Comparison of ENCODE assay signal across 12 mouse cellular contexts in the genomic region with DNA sequence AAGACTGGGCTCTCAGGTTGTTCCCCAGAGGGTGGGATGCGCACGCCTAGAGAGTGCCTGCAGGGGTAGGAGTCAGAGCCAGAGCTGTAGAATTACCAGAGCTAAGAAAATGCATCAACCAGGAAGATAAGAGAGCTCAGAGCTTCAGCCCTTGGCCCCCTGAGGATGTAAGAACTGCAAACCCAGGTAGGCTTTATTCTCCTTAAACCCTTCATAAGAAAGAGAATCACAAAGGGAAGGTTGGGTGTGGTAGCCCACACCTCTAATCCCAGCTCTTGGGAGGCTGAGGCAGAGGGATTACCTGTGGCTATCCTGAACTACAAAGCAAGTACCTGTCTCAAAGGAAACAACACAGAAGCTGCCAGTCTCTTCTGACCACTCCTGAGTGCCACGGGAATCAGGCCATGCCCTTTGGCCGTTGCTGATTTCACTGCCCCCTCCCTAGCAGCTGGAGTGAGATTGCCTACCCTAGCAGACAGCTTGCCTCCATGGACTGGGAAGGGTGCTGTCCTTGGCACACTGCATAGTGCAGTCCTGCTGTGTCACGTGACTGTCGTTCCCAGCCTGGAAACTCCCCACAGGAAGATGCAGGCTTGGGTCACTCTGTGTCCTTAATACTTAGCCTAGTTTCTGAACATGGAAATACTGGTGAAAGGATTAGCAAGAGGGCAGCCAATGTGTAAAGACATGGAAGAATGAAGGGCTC. TPM values are rescaled to one million over a fixed set of nuclear protein-coding genes. Genes with fewer than 3 reads are reported as not detected.
DNase-seq lines count a peak whose midpoint lies in the region; ATAC-seq and TF ChIP-seq lines count a peak whose summit lies in the region.
"Had no signal": no experiment of that assay in that cellular context is flagged by ENCODE, and none has a peak within 500 bp of the region (broad histone marks: within the 10 kb centered on the region; RNA-seq: fewer than 3 reads in every experiment).

No protein-coding gene starts in this region.

- H3K27me3 ChIP-seq in intestine, postnatal 0 days (replicated peaks; ENCODE audit: control insufficient read depth, insufficient read depth, low read length) = no peaks in the 10 kb centered on the region
- no peaks in the 10 kb centered on the region for H3K27me3 ChIP-seq in lung, embryonic 16.5 days (ENCODE audit: control insufficient read depth, insufficient read depth, low read depth, low read length)
- H3K27me3 ChIP-seq: hindbrain, embryonic 12.5 days had no signal

- ATAC-seq in intestine, postnatal 0 days = peak; percentile 56; the same call in 1 of the 2 replicates
- 0 out of 2 replicates have a peak, but pooled peaks have one; percentile 35 for ATAC-seq in lung, embryonic 16.5 days (ENCODE audit: low read depth)

- WGBS in intestine, postnatal 0 days = 46% methylated on average over 6 of the region's 6 CpGs
- 54% methylated on average over 6 of the region's 6 CpGs for WGBS in lung, embryonic 16.5 days

- no peak overlapping the region for H3K9ac ChIP-seq in intestine, postnatal 0 days (ENCODE audit: low read depth, low read length)
- H3K9ac ChIP-seq in lung, embryonic 16.5 days (ENCODE audit: low read length) = no peak overlapping the region
- H3K9ac ChIP-seq: hindbrain, embryonic 12.5 days; midbrain, embryonic 12.5 days had no signal

- H3K36me3 ChIP-seq in intestine, postnatal 0 days (ENCODE audit: control insufficient read depth, insufficient read depth) = peaks cover 34% of the 10 kb centered on the region
- peaks cover 11% of the 10 kb centered on the region for H3K36me3 ChIP-seq in lung, embryonic 16.5 days (ENCODE audit: control insufficient read depth, insufficient read depth, low read length)

- H3K27ac ChIP-seq in intestine, postnatal 0 days (ENCODE audit: low read depth, low read length) = no peak overlapping the region
- no peak overlapping the region for H3K27ac ChIP-seq in lung, embryonic 16.5 days (ENCODE audit: low read length)
- H3K27ac ChIP-seq: hindbrain, embryonic 12.5 days; limb, embryonic 10.5 days; midbrain, embryonic 12.5 days had no signal

- no peak overlapping the region for H3K4me2 ChIP-seq in intestine, postnatal 0 days (replicated peaks; ENCODE audit: low read depth)
- no peak overlapping the region for H3K4me2 ChIP-seq in lung, embryonic 16.5 days (ENCODE audit: low read depth, low read length)
- H3K4me2 ChIP-seq: hindbrain, embryonic 12.5 days; midbrain, embryonic 12.5 days had no signal

- H3K4me1 ChIP-seq in intestine, postnatal 0 days (replicated peaks; ENCODE audit: control insufficient read depth, insufficient read depth, low read length) = no peaks in the 10 kb centered on the region
- 0 out of 2 replicates have a peak, but pooled peaks cover 2% of the 10 kb centered on the region for H3K4me1 ChIP-seq in lung, embryonic 16.5 days (replicated peaks; ENCODE audit: control insufficient read depth, insufficient read depth, low read length)

- intact Hi-C loops in left cerebral cortex, postnatal 14 days (cut with DNase I) = no loop called here

- no peak for TF ChIP-seq CTCF in intestine, postnatal 0 days (IDR thresholded peaks at IDR 0.05; ENCODE audit: low read depth)

- no peaks in the 10 kb centered on the region for H3K9me3 ChIP-seq in intestine, postnatal 0 days (ENCODE audit: control insufficient read depth)
- H3K9me3 ChIP-seq in lung, embryonic 16.5 days (ENCODE audit: control insufficient read depth, low read length) = no peaks in the 10 kb centered on the region
- H3K9me3 ChIP-seq: hindbrain, embryonic 12.5 days; limb, embryonic 10.5 days; midbrain, embryonic 12.5 days had no signal

- H3K4me3 ChIP-seq in intestine, postnatal 0 days (ENCODE audit: low read depth, low read length) = no peak overlapping the region
- H3K4me3 ChIP-seq in lung, embryonic 16.5 days (ENCODE audit: low read length) = no peak overlapping the region
- H3K4me3 ChIP-seq: hindbrain, embryonic 12.5 days; limb, embryonic 10.5 days; midbrain, embryonic 12.5 days had no signal

- peak; percentile 27 for DNase-seq in gastrocnemius, postnatal 25 days
- no peak for DNase-seq in gastrocnemius, postnatal 4 days (ENCODE audit: low spot score in 2 of 2)
- DNase-seq in adrenal gland, adult 8-10 months = peak; percentile 47
- DNase-seq in frontal cortex, adult 2 months (ENCODE audit: extremely low spot score in 1 of 2, low spot score in 1 of 2) = no peak
- DNase-seq in layer of hippocampus, adult 9-10 months (ENCODE audit: low spot score) = no peak
- DNase-seq in left cerebral cortex, postnatal 14 days (ENCODE audit: low spot score in 2 of 2) = no peak
- DNase-seq: B cell, adult 2 months had no signal

RNA-seq across cellular contexts. Expression of a gene that starts 5.4 kb away (rescaled TPM):
- under 1 TPM; 0.23 to 0.35 TPM for total RNA-seq in gastrocnemius, postnatal 25 days (2021)
- total RNA-seq in gastrocnemius, postnatal 4 days (2021) = not detected
- not detected for total RNA-seq in adrenal gland, adult 8-10 months (2022)
- not detected in 2 replicates for polyA plus RNA-seq in intestine, postnatal 0 days (2015; fragmentation: Nextera tagmentation; extraction: Ambion mirVana)
- not detected in 2 replicates for polyA plus RNA-seq in lung, embryonic 16.5 days (2015; fragmentation: Nextera tagmentation; extraction: Ambion mirVana)
- polyA plus RNA-seq in frontal cortex, adult 2 months (2012; rRNA removed) = 0.12 TPM in 1 of 2 replicates, not detected in the other
- not detected for total RNA-seq in left cerebral cortex, postnatal 14 days (2021)
- polyA plus RNA-seq: limb, embryonic 10.5 days had no signal

RNA-seq across cellular contexts. Expression of a gene that starts 43.4 kb away (rescaled TPM):
- total RNA-seq in gastrocnemius, postnatal 25 days (2021) = 10 to 100 TPM; 16.9 to 19.6 TPM
- total RNA-seq in gastrocnemius, postnatal 4 days (2021) = 10 to 100 TPM; 44.2 to 44.4 TPM
- 10 to 100 TPM; 50.4 to 86.8 (median 73.7) TPM for total RNA-seq in adrenal gland, adult 8-10 months (2022)
- polyA plus RNA-seq in intestine, postnatal 0 days (2015; fragmentation: Nextera tagmentation; extraction: Ambion mirVana) = 29.7 and 30.2 TPM in 2 replicates
- polyA plus RNA-seq in lung, embryonic 16.5 days (2015; fragmentation: Nextera tagmentation; extraction: Ambion mirVana) = 75.3 and 80.2 TPM in 2 replicates
- 55.2 and 55.4 TPM in 2 replicates for polyA plus RNA-seq in frontal cortex, adult 2 months (2012; rRNA removed)
- total RNA-seq in left cerebral cortex, postnatal 14 days (2021) = 10 to 100 TPM; 63.3 to 66.2 TPM

Comparison
In these comparisons a context has a peak if more than half of its experiments do, and no peak if none do; other contexts are left out.
1. DNase-seq: peak in gastrocnemius, postnatal 25 days (single experiment) and adrenal gland, adult 8-10 months (single experiment); none in gastrocnemius, postnatal 4 days (0 of 2), frontal cortex, adult 2 months (0 of 2), layer of hippocampus, adult 9-10 months (single experiment) and left cerebral cortex, postnatal 14 days (0 of 2).